Mouse (Mus musculus): ENCODE results near the gene Pcmt1. TPM values are rescaled to one million over a fixed set of nuclear protein-coding genes. Genes with fewer than 3 reads are reported as not detected.

The Pcmt1 gene
- 154 and 159 TPM in 2 replicates for polyA plus RNA-seq (2014; fragmentation: Nextera tagmentation; extraction: Ambion mirVana)

DNA sequence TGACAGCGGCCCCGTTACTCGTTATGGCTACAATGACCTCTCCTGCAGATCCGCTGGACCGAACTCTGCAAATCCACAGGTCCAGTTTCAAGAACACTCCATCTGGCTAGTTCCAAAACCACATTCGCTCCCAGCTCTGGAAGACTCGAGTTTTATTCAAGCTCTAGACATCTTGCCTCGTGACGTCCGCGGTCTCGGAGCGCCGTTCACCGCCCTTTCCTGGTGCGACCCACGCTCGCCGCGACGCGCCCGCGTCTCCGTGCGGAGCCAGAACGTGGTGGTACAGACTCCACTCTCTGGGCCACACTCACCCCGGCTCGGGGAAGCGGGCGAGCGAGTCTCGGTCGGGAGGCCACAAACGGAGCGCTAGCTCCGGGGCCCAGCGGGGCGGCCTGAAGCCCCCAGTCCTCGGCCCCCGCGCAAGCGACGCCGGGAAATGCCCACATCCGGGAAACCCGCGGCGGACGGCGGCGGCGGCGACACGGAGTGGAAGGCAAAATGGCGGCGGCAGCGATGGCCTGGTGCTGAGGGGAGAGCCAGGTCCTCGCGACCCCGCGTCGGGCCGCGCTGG lies at the start of gene Pcmt1, which contains the start of gene Lats1:
Pcmt1 (minus strand) TSS at position 406 of the 571 bp plus-strand sequence.
Lats1 (plus strand) TSS at position 484 of the 571 bp plus-strand sequence.
- DNase-seq (ENCODE audit: low spot score, missing footprints) (peak; percentile 97), ATAC-seq (ENCODE audit: low FRiP score) (peak; percentile 94)
- Histone ChIP-seq H3K36me3 (ENCODE audit: control insufficient read depth, insufficient read depth, low read length) (peaks cover 16% of the 10 kb centered on the region), H3K9ac (ENCODE audit: low read length) (peak within 1 kb of the TSS; percentile 99), H3K27me3 (ENCODE audit: control insufficient read depth, insufficient read depth, low read length) (no peaks in the 10 kb centered on the region), H3K4me3 (ENCODE audit: low read depth, low read length) (peak within 1 kb of the TSS; percentile 98), H3K9me3 (ENCODE audit: control insufficient read depth, low read length) (no peaks in the 10 kb centered on the region), H3K4me1 (ENCODE audit: control insufficient read depth, insufficient read depth, low read length) (peaks cover 20% of the 10 kb centered on the region), H3K27ac (ENCODE audit: low read depth, low read length) (peak within 1 kb of the TSS; percentile 89), H3K4me2 (peak within 1 kb of the TSS; percentile 70)
- WGBS, result under 1% methylated on average over 64 of the region's 65 CpGs

DNA sequence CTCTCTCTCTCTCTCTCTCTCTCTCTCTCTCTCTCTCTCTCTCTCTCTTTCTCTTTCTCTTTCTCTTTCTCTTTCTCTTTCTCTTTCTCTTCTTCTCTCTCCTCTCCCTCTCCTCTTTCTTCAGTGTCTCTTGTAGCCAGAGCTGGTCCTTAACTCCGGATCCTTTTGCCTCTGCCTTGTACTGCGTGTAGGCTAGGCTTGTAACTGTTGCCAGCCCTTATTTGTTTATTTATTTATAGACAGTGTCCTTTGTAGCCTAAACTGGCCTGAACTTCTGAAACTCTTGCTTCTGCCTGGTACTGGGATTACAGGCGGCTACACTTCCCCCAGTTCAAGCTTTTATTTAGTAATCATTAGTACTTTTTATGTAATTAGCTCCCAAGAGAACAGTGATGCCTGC lies 46.1 kb upstream of the Pcmt1 start:
- Histone ChIP-seq H3K4me2 (peak overlapping the region; percentile 87), H3K4me1 (ENCODE audit: control insufficient read depth, insufficient read depth, low read length) (peaks cover 3% of the 10 kb centered on the region), H3K36me3 (ENCODE audit: control insufficient read depth, insufficient read depth, low read length) (no peaks in the 10 kb centered on the region), H3K27me3 (ENCODE audit: control insufficient read depth, insufficient read depth, low read length) (no peaks in the 10 kb centered on the region), H3K27ac (ENCODE audit: low read depth, low read length) (no peak overlapping the region), H3K9ac (ENCODE audit: low read length) (peak overlapping the region; percentile 39; the same call in 1 of the 2 replicates), H3K9me3 (ENCODE audit: control insufficient read depth, low read length) (no peaks in the 10 kb centered on the region), H3K4me3 (ENCODE audit: low read depth, low read length) (peak overlapping the region; percentile 82; the same call in 1 of the 2 replicates)
- WGBS, result 30% methylated on average over 3 of the region's 3 CpGs
- peak; percentile 2 for DNase-seq (ENCODE audit: low spot score, missing footprints)
- no peak for ATAC-seq (ENCODE audit: low FRiP score)

DNA sequence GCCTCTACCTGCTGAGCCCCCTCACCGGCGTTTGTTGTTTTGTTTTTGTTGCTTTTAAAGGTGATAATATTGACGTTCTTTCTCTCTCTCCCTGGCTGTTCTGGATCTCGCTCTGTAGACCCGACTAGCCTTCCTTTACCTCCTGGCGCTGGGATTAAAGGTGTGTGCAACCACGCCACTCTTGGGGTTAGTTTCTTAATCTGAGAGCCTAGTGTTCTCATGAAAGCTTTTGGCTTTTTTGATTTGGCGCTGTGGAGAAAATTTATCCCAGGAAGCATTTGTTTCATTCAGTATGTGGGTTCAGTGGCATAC lies 45.5 kb upstream of the Pcmt1 start:
- ATAC-seq (ENCODE audit: low FRiP score), result no peak
- no peak overlapping the region for H3K27ac ChIP-seq (ENCODE audit: low read depth, low read length)

DNA sequence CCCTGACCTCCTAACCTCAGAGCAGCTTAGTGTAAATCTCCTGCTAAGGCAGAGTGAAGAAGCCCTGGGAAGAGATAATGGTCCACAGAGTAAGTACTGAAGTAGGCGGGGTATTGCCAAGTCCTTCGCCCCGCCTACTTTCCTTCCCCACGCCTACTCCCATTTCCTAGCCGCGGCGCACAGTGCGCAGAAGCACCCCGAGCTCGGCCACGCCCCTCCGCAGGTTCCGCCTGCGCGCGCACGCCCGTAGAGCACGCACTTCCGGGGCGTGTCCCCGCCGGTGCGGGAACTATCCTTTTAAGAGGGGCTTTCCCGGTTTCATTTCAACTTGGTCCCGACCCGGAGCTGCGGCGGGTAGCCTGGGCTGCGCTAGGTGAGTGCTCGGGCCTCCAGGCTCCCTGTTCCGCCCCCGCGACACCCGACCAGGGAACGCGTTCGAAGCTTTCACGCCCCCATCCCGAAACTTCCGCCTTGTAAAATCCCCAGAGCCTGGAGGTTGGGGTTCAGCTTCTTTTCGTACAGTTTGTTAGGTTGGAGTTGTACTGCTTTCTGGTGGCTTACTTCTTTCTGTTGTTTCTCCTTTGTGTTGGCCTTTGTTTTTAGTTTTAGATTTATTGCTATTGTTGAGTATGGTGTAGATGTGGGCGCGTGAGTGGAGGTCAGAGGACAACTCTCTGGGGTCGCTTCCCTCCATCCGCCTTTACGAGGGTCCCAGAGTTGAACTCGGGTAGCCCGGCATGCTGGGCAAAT lies 45.0 kb upstream of the Pcmt1 start, which contains the start of gene Katna1:
Katna1 (plus strand) TSS at position 250 of the 750 bp plus-strand sequence.
- H3K4me3 ChIP-seq (ENCODE audit: low read depth, low read length), result peak within 1 kb of the TSS; percentile 82
- ATAC-seq (ENCODE audit: low FRiP score) (peak; percentile 98), DNase-seq (ENCODE audit: low spot score, missing footprints) (peak; percentile 99)
- WGBS, result under 1% methylated on average over 49 of the region's 49 CpGs
- H3K27me3 ChIP-seq (ENCODE audit: control insufficient read depth, insufficient read depth, low read length), result no peaks in the 10 kb centered on the region
- no peaks in the 10 kb centered on the region for H3K9me3 ChIP-seq (ENCODE audit: control insufficient read depth, low read length)
- peak within 1 kb of the TSS; percentile 78 for H3K9ac ChIP-seq (ENCODE audit: low read length)
- no peaks in the 10 kb centered on the region for H3K36me3 ChIP-seq (ENCODE audit: control insufficient read depth, insufficient read depth, low read length)
- no peak within 1 kb of the TSS for H3K27ac ChIP-seq (ENCODE audit: low read depth, low read length)
- peak within 1 kb of the TSS; percentile 87 for H3K4me2 ChIP-seq
- H3K4me1 ChIP-seq (ENCODE audit: control insufficient read depth, insufficient read depth, low read length), result peaks cover 3% of the 10 kb centered on the region

More for the DNA sequence above, 45.5 kb upstream of the Pcmt1 start:
- Histone ChIP-seq H3K27me3 (ENCODE audit: control insufficient read depth, insufficient read depth, low read length) (no peaks in the 10 kb centered on the region), H3K36me3 (ENCODE audit: control insufficient read depth, insufficient read depth, low read length) (no peaks in the 10 kb centered on the region), H3K4me3 (ENCODE audit: low read depth, low read length) (peak overlapping the region; percentile 82), H3K4me1 (ENCODE audit: control insufficient read depth, insufficient read depth, low read length) (peaks cover 3% of the 10 kb centered on the region), H3K9ac (ENCODE audit: low read length) (peak overlapping the region; percentile 78), H3K4me2 (peak overlapping the region; percentile 87), H3K9me3 (ENCODE audit: control insufficient read depth, low read length) (no peaks in the 10 kb centered on the region)
- 0% methylated on average over 8 of the region's 8 CpGs for WGBS
- peak; percentile 85 for DNase-seq (ENCODE audit: low spot score, missing footprints)

DNA sequence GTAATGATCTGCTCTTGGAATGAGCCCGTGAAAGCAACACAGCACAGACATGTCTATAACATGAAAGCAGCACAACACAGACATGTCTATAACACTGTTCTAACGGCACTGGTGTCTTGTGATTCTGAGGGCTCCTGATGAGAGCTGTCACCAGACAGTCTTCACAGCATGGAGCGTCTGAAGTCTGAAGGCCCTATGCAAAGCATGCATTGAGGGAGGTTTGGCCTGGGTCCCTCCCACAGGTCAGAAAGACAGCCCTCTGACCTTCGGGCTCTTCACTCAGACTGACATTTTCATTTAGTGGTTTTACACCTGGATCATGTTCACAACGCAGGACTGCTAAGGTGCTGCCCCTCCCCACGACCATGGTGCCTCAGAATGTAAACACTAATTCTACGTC lies 34.1 kb upstream of the Pcmt1 start:
- Histone ChIP-seq H3K4me1 (ENCODE audit: control insufficient read depth, insufficient read depth, low read length) (no peaks in the 10 kb centered on the region), H3K4me3 (ENCODE audit: low read depth, low read length) (no peak overlapping the region), H3K9ac (ENCODE audit: low read length) (no peak overlapping the region), H3K4me2 (no peak overlapping the region), H3K27ac (ENCODE audit: low read depth, low read length) (no peak overlapping the region), H3K27me3 (ENCODE audit: control insufficient read depth, insufficient read depth, low read length) (no peaks in the 10 kb centered on the region), H3K36me3 (ENCODE audit: control insufficient read depth, insufficient read depth, low read length) (peaks cover 15% of the 10 kb centered on the region; the same call in 1 of the 2 replicates), H3K9me3 (ENCODE audit: control insufficient read depth, low read length) (no peaks in the 10 kb centered on the region)
- ATAC-seq (ENCODE audit: low FRiP score), result no peak
- 76% methylated on average over 7 of the region's 7 CpGs for WGBS
- peak; percentile 80 for DNase-seq (ENCODE audit: low spot score, missing footprints)

DNA sequence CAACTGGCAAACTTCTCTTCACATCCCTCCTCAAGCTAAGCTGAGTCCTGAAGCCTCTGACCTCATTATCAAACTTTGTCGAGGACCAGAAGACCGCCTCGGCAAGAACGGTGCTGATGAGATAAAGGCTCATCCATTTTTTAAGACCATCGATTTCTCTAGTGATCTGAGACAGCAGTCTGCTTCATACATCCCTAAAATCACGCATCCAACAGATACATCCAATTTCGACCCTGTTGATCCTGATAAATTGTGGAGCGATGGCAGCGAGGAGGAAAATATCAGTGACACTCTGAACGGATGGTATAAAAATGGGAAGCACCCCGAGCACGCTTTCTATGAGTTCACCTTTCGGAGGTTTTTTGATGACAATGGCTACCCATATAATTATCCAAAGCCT lies 31.6 kb upstream of the Pcmt1 start:
- Histone ChIP-seq H3K9ac (ENCODE audit: low read length) (no peak overlapping the region), H3K36me3 (ENCODE audit: control insufficient read depth, insufficient read depth, low read length) (peaks cover 18% of the 10 kb centered on the region; the same call in 1 of the 2 replicates), H3K27ac (ENCODE audit: low read depth, low read length) (no peak overlapping the region), H3K4me1 (ENCODE audit: control insufficient read depth, insufficient read depth, low read length) (no peaks in the 10 kb centered on the region), H3K4me2 (no peak overlapping the region), H3K9me3 (ENCODE audit: control insufficient read depth, low read length) (no peaks in the 10 kb centered on the region), H3K27me3 (ENCODE audit: control insufficient read depth, insufficient read depth, low read length) (no peaks in the 10 kb centered on the region), H3K4me3 (ENCODE audit: low read depth, low read length) (no peak overlapping the region)
- peak; percentile 80 for DNase-seq (ENCODE audit: low spot score, missing footprints)
- ATAC-seq (ENCODE audit: low FRiP score), result no peak
- WGBS, result 96% methylated on average over 13 of the region's 13 CpGs

DNA sequence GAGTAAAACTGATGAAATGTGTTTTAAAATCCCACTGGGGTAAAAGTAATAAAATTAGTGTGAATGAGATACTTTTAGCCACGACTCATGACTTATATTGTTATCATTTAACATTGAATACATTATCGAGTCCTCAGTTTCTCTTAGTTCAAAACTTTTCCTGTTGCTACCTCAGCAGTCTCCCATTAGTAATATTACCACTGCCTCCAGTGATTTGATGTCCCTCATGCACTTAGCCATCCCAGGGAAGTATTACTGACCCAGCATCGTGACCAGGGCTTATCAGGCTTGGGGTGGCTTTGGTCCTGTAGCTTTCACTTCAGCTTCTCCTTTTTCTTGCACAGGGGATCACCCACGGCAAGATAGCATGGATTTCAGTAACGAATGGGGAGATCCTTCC lies 29.2 kb upstream of the Pcmt1 start:
- no peaks in the 10 kb centered on the region for H3K27me3 ChIP-seq (ENCODE audit: control insufficient read depth, insufficient read depth, low read length)
- no peak overlapping the region for H3K9ac ChIP-seq (ENCODE audit: low read length)
- ATAC-seq (ENCODE audit: low FRiP score) (no peak), DNase-seq (ENCODE audit: low spot score, missing footprints) (peak; percentile 72)
- H3K4me3 ChIP-seq (ENCODE audit: low read depth, low read length), result no peak overlapping the region
- no peaks in the 10 kb centered on the region for H3K4me1 ChIP-seq (ENCODE audit: control insufficient read depth, insufficient read depth, low read length)
- no peaks in the 10 kb centered on the region for H3K9me3 ChIP-seq (ENCODE audit: control insufficient read depth, low read length)
- WGBS, result 91% methylated on average over 5 of the region's 5 CpGs
- H3K27ac ChIP-seq (ENCODE audit: low read depth, low read length), result no peak overlapping the region
- peaks cover 18% of the 10 kb centered on the region; the same call in 1 of the 2 replicates for H3K36me3 ChIP-seq (ENCODE audit: control insufficient read depth, insufficient read depth, low read length)
- H3K4me2 ChIP-seq, result no peak overlapping the region

DNA sequence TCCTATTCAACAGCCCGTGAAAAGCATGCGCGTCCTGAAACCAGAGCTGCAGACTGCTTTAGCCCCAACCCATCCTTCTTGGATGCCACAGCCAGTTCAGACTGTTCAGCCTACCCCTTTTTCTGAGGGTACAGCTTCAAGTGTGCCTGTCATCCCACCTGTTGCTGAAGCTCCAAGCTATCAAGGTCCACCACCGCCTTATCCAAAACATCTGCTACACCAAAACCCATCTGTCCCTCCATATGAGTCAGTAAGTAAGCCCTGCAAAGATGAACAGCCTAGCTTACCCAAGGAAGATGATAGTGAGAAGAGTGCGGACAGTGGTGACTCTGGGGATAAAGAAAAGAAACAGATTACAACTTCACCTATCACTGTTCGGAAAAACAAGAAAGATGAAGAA lies 21.6 kb upstream of the Pcmt1 start:
- peaks cover 31% of the 10 kb centered on the region for H3K36me3 ChIP-seq (ENCODE audit: control insufficient read depth, insufficient read depth, low read length)

DNA sequence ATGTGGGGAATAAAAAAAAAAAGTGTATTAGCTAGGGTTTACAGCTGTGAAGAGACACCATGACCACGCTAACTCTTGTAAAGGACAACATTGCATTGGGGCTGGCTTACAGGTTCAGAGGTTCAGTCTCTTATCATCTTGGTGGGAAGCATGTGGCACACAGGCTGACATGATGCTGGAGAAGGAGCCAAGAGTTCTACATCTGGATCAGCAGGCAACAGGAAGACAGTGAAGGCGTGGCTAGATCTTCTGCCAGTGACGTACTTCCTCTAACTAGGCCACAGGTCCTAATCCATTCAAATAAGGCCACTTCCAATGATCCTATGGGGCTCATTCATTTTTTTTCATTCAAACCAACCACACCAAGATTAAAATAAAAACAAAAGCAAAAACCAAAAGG lies 19.2 kb upstream of the Pcmt1 start:
- no peak overlapping the region for H3K4me3 ChIP-seq (ENCODE audit: low read depth, low read length)
- H3K4me1 ChIP-seq (ENCODE audit: control insufficient read depth, insufficient read depth, low read length), result no peaks in the 10 kb centered on the region
- no peak overlapping the region for H3K9ac ChIP-seq (ENCODE audit: low read length)
- H3K27ac ChIP-seq (ENCODE audit: low read depth, low read length), result no peak overlapping the region
- peaks cover 33% of the 10 kb centered on the region for H3K36me3 ChIP-seq (ENCODE audit: control insufficient read depth, insufficient read depth, low read length)
- no peak for ATAC-seq (ENCODE audit: low FRiP score)
- DNase-seq (ENCODE audit: low spot score, missing footprints), result no peak
- no peak overlapping the region for H3K4me2 ChIP-seq
- H3K27me3 ChIP-seq (ENCODE audit: control insufficient read depth, insufficient read depth, low read length), result no peaks in the 10 kb centered on the region
- no peaks in the 10 kb centered on the region for H3K9me3 ChIP-seq (ENCODE audit: control insufficient read depth, low read length)
- WGBS, result 94% methylated on average over 3 of the region's 3 CpGs

More for the DNA sequence above, 21.6 kb upstream of the Pcmt1 start:
- no peak overlapping the region for H3K4me3 ChIP-seq (ENCODE audit: low read depth, low read length)
- H3K27me3 ChIP-seq (ENCODE audit: control insufficient read depth, insufficient read depth, low read length), result no peaks in the 10 kb centered on the region
- H3K4me1 ChIP-seq (ENCODE audit: control insufficient read depth, insufficient read depth, low read length), result no peaks in the 10 kb centered on the region
- H3K27ac ChIP-seq (ENCODE audit: low read depth, low read length), result no peak overlapping the region
- no peaks in the 10 kb centered on the region for H3K9me3 ChIP-seq (ENCODE audit: control insufficient read depth, low read length)
- WGBS, result 98% methylated on average over 6 of the region's 6 CpGs
- H3K4me2 ChIP-seq, result no peak overlapping the region
- ATAC-seq (ENCODE audit: low FRiP score) (no peak), DNase-seq (ENCODE audit: low spot score, missing footprints) (no peak)
- H3K9ac ChIP-seq (ENCODE audit: low read length), result no peak overlapping the region
